Mouse (Mus musculus): ENCODE results near the gene Olfr782. TPM values are rescaled to one million over a fixed set of nuclear protein-coding genes. Genes with fewer than 3 reads are reported as not detected.
"Not testable (repeated sequence)": the region's sequence is repeated elsewhere in the genome, so short reads cannot be mapped to it uniquely, and the experiment has no call there.

Olfr782 gene
- not detected in 2 replicates for polyA plus RNA-seq (2012; rRNA removed)

DNA sequence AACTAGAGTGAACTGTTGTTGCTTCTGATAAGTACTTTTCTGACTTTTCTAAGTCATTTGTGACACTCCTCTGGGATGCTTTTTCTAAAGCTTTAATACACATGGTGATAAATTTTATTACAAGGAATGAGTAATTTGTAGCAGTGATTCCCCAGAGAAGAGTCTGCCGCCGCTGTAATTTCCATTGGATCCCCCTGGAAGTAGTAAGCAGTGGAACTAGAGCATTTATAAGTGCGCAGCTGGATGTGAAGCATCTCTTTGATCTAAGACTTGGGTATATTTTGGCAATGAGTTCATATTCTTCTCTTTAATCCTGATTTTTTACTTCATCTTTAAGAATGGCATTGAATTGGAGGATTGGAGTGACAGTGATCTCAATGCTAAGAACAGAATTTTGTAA is at the start of gene Olfr782:
Gene Olfr782 (plus strand): TSS at position 301 of the 400 bp plus-strand sequence.
- no peak for DNase-seq (ENCODE audit: low spot score)

DNA sequence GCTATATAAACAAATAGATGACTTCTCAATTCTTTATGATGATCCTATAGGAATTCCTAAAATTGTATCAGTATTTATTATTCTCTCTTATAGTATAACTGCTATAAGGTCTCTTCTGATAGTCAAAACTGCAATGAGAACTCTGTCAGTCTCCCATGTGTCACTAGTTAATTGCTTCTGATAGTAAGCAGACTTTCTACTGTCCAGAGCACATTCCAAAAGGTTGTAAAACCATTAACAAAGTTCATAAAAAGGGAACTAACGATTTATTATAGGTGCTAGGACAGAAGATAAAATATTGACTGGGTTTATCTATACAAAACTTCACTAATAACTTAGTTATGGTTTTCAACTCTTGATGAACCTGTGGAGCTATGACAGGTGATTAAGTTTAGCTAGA is 35.7 kb upstream of the Olfr782 start:
- DNase-seq (ENCODE audit: low spot score) = not testable (repeated sequence)

DNA sequence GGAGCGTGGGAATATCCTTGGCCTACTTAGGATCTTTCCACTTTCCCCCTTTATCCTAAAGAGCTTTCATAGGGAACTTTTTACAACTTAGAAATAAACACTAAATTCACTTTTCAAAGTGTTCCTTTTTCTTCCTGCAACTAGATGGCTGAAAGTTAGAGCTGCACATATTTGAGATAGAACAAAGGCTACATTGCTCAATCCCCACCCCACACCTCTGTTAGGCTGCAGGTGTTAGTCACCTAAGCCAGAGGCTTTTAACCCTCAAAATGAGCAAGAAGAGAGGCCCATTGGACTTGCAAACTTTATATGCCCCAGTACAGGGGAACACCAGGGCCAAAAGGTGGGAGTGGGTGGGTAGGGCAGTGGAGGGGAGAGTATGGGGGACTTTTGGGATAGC is 35.1 kb upstream of the Olfr782 start:
- DNase-seq (ENCODE audit: low spot score) = not testable (repeated sequence)

DNA sequence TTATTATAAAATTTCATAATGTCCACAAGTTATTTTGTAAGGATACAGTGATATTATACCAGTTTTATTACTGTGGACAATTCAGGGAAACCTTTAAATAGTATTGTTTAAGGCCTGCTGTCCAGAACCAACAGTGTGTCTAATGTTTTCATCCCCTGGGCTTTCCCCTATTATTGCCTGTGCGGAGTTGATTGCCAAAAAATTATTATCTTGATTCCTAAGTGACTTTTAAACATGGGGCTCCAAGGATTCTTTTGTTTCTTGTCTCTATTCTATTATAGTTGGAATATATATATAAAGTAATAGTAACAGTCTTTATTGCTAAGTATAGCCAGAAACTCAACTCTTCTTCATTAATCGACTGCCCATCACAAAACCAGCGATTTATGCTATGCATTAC is 30.8 kb upstream of the Olfr782 start, which contains the start of gene Olfr780:
Gene Olfr780 (plus strand): TSS at position 301 of the 400 bp plus-strand sequence.
- no peak for DNase-seq (ENCODE audit: low spot score)

DNA sequence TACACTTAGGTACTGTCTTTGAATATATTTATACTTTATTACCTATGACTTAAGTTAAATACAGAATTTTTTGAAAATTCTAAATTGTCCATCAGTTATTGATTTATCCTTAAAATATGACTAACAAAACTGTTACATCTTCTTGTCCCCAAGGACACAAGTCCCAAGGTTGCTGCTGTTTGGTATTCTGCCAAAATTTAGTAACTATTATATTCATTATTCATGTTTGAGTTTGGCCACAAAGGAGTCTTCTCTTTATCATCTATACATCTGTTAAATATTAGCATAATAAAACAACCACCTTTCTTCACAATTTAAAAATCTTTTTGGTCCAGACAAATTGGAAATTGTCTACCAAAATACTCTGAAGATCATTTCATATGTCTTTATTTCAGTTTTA is 20.1 kb upstream of the Olfr782 start, which contains the start of gene Olfr781:
Gene Olfr781 (plus strand): TSS at position 301 of the 400 bp plus-strand sequence.
- no peak for DNase-seq (ENCODE audit: low spot score)

DNA sequence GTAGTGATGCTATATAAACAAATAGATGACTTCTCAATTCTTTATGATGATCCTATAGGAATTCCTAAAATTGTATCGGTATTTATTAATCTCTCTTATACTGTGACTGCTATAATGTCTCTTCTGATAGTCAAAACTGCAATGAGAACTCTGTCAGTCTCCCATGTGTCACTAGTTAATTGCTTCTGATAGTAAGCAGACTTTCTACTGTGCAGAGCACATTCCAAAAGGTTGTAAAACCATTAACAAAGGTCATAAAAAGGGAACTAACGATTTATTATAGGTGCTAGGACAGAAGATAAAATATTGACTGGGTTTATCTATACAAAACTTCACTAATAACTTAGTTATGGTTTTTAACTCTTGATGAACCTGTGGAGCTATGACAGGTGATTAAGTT is 3.8 kb downstream of the Olfr782 start:
- not testable (repeated sequence) for DNase-seq (ENCODE audit: low spot score)

DNA sequence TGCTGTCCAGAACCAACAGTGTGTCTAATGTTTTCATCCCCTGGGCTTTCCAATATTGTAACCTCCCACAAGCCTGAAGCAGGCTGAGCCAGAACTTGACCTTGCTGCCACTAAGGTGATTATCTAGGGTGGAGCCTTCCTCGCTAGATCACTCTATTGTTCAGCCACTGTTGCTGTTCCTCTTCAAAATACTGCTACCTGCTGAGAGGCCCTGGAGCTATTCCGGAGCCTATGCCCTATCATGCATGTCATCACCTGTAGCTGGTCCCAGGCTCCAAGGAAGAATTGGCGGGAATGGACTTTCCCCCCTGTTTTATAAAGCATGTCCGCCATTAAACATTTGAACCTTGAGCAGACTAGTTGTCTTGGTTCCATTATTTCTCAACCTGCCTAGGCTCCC is 7.8 kb downstream of the Olfr782 start:
- not testable (repeated sequence) for DNase-seq (ENCODE audit: low spot score)

DNA sequence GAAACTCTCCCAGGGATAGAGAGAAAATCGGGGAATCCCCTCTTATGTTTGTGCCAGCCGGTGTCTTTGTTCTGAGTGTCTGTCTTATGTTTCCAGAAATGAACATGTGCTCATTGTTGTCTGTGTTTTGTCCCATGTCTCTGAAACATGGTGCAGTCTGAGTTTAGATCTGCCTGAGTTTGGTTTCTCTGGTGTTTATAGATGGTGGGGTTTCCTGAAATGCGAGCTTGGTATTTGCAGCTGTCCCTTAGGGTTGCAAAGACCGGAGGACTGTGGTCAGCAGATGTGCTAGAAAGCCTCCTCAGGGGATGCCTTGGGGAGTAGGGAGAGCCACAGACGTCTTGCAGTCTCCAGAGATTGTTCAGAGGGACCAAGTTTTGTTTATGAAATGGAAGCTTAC is 8.7 kb downstream of the Olfr782 start:
- no peak for DNase-seq (ENCODE audit: low spot score)

DNA sequence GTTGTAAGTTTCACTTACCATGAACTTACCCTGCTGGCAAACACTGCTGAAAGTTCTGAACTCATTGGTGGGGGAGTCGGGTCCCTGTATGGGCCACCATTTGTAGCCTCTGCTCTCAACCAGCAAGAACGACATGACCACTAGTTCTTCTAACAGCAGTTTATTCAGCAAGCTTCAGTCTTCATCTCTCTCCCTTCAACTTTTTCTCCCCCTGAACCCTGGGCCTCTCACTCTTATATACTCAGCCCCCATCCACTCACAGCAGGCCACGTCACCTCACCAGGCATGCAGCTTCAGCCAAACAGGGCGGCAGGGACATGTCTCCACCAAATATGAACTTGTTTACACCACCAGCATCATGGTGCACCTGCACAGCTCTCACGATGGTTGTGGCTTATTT is 25.4 kb downstream of the Olfr782 start:
- not testable (repeated sequence) for DNase-seq (ENCODE audit: low spot score)

DNA sequence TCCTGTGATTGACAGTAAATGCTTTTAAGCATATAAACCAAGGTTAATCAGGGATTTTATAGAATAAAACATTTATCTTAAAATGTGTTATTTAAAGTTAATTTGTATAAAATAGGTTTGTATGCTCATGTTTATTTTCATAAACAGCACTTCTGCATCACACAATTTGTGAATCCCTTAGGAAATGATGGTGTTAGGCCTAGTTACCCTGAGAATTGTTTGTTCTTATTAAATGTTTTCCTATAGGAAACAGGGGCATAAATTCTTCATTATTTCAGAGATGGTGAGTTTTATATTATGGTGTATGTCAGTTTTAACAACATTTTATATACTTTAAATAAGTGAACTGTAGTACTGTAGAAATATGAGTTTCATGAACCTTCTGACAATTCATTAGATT is 35.1 kb downstream of the Olfr782 start, which contains the start of gene Olfr784:
Gene Olfr784 (plus strand): TSS at position 301 of the 400 bp plus-strand sequence.
- no peak for DNase-seq (ENCODE audit: low spot score)

DNA sequence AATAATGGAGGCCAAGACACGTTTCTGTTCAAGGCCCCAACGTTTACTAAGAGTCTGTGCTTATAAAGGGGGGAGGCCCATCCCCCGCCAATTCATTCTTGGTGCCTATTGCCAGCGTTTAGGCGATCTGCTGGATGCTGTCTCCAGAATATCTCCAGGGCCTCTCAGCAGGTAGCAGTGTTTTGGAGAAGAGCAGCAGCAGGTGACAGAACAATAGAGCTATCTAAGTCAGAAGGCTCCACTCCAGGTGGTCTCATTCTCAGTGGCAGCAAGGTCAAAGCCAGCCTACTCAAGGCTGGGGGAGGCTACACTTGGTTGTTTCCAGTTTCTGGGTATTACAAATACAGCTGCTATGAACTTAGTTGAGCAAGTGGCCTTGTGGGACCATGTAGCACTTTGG is 52.2 kb downstream of the Olfr782 start:
- no peak for DNase-seq (ENCODE audit: low spot score)

Other genes starting within 250 kb of the Olfr782 start
- not detected in 2 replicates for gene Olfr768, start 249.5 kb upstream of the Olfr782 start, polyA plus RNA-seq (2012; rRNA removed)
- gene Olfr769, start 231.0 kb upstream of the Olfr782 start, polyA plus RNA-seq (2012; rRNA removed) = not detected in 2 replicates
- not detected in 2 replicates for gene Olfr770, start 209.9 kb upstream of the Olfr782 start, polyA plus RNA-seq (2012; rRNA removed)
- not detected in 2 replicates for gene Olfr771, start 184.1 kb upstream of the Olfr782 start, polyA plus RNA-seq (2012; rRNA removed)
- not detected in 2 replicates for gene Olfr772, start 170.9 kb upstream of the Olfr782 start, polyA plus RNA-seq (2012; rRNA removed)
- gene Olfr773, start 161.4 kb upstream of the Olfr782 start, polyA plus RNA-seq (2012; rRNA removed) = not detected in 2 replicates
- gene Olfr774, start 112.6 kb upstream of the Olfr782 start, polyA plus RNA-seq (2012; rRNA removed) = not detected in 2 replicates
- gene Olfr775, start 100.4 kb upstream of the Olfr782 start, polyA plus RNA-seq (2012; rRNA removed) = not detected in 2 replicates
- gene Olfr776, start 89.7 kb upstream of the Olfr782 start, polyA plus RNA-seq (2012; rRNA removed) = not detected in 2 replicates
- not detected in 2 replicates for gene Olfr777, start 77.4 kb upstream of the Olfr782 start, polyA plus RNA-seq (2012; rRNA removed)
- not detected in 2 replicates for gene Olfr780, start 30.7 kb upstream of the Olfr782 start, polyA plus RNA-seq (2012; rRNA removed)
- gene Olfr781, start 20.0 kb upstream of the Olfr782 start, polyA plus RNA-seq (2012; rRNA removed) = not detected in 2 replicates
- gene Olfr784, start 35.2 kb downstream of the Olfr782 start, polyA plus RNA-seq (2012; rRNA removed) = 0.03 and 0.06 TPM in 2 replicates
- gene Olfr785, start 56.6 kb downstream of the Olfr782 start, polyA plus RNA-seq (2012; rRNA removed) = not detected in 2 replicates
- not detected in 2 replicates for gene Olfr786, start 78.5 kb downstream of the Olfr782 start, polyA plus RNA-seq (2012; rRNA removed)
- not detected in 2 replicates for gene Olfr787, start 113.0 kb downstream of the Olfr782 start, polyA plus RNA-seq (2012; rRNA removed)
- not detected in 2 replicates for gene Olfr788, start 122.1 kb downstream of the Olfr782 start, polyA plus RNA-seq (2012; rRNA removed)
- gene Olfr789, start 135.9 kb downstream of the Olfr782 start, polyA plus RNA-seq (2012; rRNA removed) = not detected in 2 replicates
- gene Olfr790, start 149.6 kb downstream of the Olfr782 start, polyA plus RNA-seq (2012; rRNA removed) = not detected in 2 replicates
- gene Olfr791, start 172.9 kb downstream of the Olfr782 start, polyA plus RNA-seq (2012; rRNA removed) = not detected in 2 replicates
- not detected in 2 replicates for gene Olfr792, start 190.3 kb downstream of the Olfr782 start, polyA plus RNA-seq (2012; rRNA removed)
- not detected in 2 replicates for gene Olfr794, start 218.8 kb downstream of the Olfr782 start, polyA plus RNA-seq (2012; rRNA removed)

Data from urinary bladder, adult 2 months (tissue).